Mouse (Mus musculus) E14TG2a.4 (cell line): Measurements from ENCODE around the gene Myo16.
A peak's percentile ranks its signal among the peaks of the same experiment; 100 is the strongest.

Experiments used
- H3K27me3 ChIP-seq: 2 replicates; pipeline ENCODE4 v1.6.1; 2014; ENCODE audit warnings: low read length, control low read depth; ENCODE audit not compliant: insufficient read depth
- H3K36me3 ChIP-seq: 2 replicates; pipeline ENCODE4 v1.6.1; 2014; ENCODE audit warnings: low read length, control low read depth; ENCODE audit not compliant: insufficient read depth
- H3K4me1 ChIP-seq: replicated peaks from 2 replicates; pipeline ENCODE4 v1.6.1; 2014; ENCODE audit warnings: low read depth, low read length, control low read depth
- H3K4me3 ChIP-seq: replicated peaks from 2 replicates; pipeline ENCODE4 v1.5.1; 2014; ENCODE audit warnings: mild to moderate bottlenecking, low read length
- H3K9me3 ChIP-seq: 2 replicates; pipeline ENCODE4 v1.6.1; 2014; ENCODE audit warnings: low read length, control low read depth
- CTCF ChIP-seq: conservative IDR thresholded peaks from 2 replicates; pipeline ENCODE4 v1.5.1; 2014; ENCODE audit warnings: low read length
- NANOG ChIP-seq: IDR thresholded peaks from 2 replicates; pipeline ENCODE4 v1.6.1; 2014; ENCODE audit warnings: borderline replicate concordance, low read length, mixed read lengths
- POU5F1 ChIP-seq: IDR thresholded peaks from 2 replicates; pipeline ENCODE4 v1.6.1; 2014; ENCODE audit warnings: low read length, borderline replicate concordance

The Myo16 gene

DNA sequence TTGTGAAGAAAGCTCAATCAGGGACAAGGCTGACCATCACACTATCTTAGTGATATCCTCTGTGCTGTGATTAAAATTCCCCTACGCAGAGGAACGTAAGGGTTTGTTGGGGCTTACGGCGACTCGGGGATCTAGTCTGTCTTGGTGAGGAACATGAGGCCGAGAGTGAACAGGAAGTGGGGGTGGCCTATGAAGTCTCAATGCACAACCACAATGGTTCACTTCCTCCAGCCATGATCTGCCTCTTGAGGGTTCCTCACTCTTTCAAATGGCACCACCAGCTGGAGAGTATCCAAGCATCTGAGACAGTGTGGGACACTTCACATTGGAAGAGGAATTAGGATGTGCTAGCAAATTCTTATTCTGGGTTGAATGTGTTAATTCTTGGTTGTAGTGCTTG, 405.8 kb downstream of the Myo16 start:
- TF ChIP-seq NANOG (no peak), POU5F1 (no peak), CTCF (no peak)
- no peaks in the 10 kb centered on the region; the same call in 1 of the 2 replicates for H3K27me3 ChIP-seq
- no peaks in the 10 kb centered on the region for H3K36me3 ChIP-seq

DNA sequence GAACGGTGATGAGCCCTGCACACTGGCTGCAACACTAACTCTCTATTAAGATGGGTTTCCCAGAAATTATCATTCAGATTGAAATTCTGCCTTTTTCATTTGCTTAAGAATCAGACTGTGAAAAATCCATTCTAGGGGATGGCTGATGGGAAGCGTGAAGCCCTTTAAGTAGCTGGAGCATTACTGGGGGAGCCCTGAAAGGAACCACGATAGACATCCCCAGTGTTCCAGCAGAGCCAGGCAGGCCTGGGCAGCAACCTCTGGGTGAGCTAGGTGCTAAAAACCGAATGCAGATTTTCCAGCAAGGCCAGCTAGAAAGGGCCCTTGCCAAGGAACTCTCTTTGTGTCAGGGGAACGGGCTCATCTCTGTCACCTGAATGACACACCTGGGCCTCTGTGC, 407.9 kb downstream of the Myo16 start:
- no peaks in the 10 kb centered on the region for H3K4me1 ChIP-seq
- TF ChIP-seq POU5F1, result no peak
- no peak for TF ChIP-seq NANOG
- no peak for TF ChIP-seq CTCF
- H3K27me3 ChIP-seq, result no peaks in the 10 kb centered on the region
- H3K4me3 ChIP-seq, result no peak overlapping the region
- no peaks in the 10 kb centered on the region for H3K9me3 ChIP-seq
- H3K36me3 ChIP-seq, result no peaks in the 10 kb centered on the region

More for the DNA sequence above, 405.8 kb downstream of the Myo16 start:
- Histone ChIP-seq H3K4me3 (no peak overlapping the region), H3K4me1 (no peaks in the 10 kb centered on the region), H3K9me3 (no peaks in the 10 kb centered on the region)

DNA sequence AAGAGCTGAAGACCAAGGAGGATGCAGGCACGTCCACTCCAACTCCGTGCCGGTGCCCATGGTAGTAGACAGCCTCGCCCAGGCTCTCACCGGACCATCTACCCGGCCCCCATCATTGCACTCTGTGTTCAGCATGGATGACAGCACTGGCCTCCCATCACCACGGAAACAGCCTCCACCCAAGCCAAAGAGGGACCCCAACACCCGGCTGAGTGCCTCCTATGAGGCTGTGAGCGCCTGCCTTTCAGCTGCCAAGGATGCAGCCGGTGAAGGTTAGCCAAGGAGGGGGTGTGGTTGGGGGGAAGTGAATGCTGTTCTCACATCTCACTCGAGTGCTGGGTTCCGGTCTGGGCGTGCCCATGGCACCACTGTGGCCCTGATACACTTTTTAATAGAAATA, 408.3 kb downstream of the Myo16 start:
- no peaks in the 10 kb centered on the region for H3K4me1 ChIP-seq
- H3K4me3 ChIP-seq, result no peak overlapping the region
- TF ChIP-seq CTCF (no peak), NANOG (no peak)
- no peaks in the 10 kb centered on the region for H3K36me3 ChIP-seq
- H3K9me3 ChIP-seq, result no peaks in the 10 kb centered on the region
- H3K27me3 ChIP-seq, result no peaks in the 10 kb centered on the region

DNA sequence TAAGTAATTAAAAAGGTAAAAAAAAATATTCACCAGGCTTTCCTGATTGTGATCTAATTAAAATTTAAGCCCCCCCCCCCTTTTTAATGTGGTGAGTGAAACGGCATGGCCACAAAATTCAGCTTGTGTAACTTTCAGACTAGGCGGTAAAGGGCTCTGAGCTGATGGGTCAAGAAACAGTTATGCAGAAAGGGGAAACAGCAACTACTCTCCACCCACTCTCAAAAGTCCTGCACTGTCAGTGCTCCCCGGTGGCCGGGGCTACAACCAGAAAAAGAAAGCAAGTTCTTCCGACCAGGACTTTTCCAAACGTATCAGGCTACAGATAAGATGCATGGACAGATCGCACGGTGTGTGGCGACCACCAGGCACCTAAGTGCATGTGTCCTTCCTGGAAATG, 408.9 kb downstream of the Myo16 start:
- no peaks in the 10 kb centered on the region for H3K36me3 ChIP-seq
- H3K4me3 ChIP-seq, result no peak overlapping the region
- H3K9me3 ChIP-seq, result no peaks in the 10 kb centered on the region
- H3K27me3 ChIP-seq, result no peaks in the 10 kb centered on the region
- no peaks in the 10 kb centered on the region for H3K4me1 ChIP-seq
- TF ChIP-seq NANOG, result no peak
- TF ChIP-seq CTCF, result no peak
- TF ChIP-seq POU5F1, result no peak

DNA sequence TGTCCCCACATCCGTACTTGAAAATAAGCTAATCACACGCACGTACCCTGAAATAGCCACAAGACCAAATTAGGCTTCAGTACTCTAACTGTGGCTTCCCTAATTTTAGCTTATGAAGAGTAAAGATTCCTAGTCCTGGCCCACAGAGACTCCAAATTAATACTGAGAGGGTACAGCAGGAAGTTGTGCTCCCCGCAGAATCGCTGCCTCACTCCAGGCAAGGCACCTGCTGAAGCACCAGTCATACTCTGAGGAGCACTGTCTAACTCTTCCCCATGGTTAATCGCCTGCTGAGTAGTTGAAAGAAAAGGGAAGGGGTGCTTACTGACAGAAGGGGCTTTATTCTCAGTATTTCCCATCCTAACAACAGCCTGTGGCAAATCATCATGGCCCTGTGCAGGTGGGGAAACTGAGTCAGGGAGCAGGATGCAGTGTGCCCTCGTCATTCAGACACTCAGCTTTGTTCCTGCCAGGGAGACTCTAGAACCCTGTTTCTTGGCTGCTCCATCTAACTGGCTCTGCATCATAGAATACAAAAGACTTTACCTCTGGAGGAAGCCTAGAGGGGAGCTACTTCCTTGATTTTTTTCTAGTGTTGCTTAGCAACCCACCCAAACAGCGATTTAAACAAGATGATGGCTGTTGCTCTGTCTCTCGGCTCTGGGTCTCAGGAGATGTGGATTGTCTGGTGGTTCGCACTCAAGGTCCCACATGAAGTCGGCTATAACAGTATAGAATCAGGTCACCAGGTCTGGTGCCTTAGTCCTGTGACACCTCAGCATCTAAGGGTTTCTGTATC, 411.7 kb downstream of the Myo16 start:
- no peaks in the 10 kb centered on the region for H3K27me3 ChIP-seq
- H3K36me3 ChIP-seq, result no peaks in the 10 kb centered on the region
- no peak for TF ChIP-seq CTCF
- TF ChIP-seq POU5F1, result no peak
- TF ChIP-seq NANOG, result no peak
- no peaks in the 10 kb centered on the region for H3K4me1 ChIP-seq
- H3K9me3 ChIP-seq, result no peaks in the 10 kb centered on the region
- no peak overlapping the region for H3K4me3 ChIP-seq

DNA sequence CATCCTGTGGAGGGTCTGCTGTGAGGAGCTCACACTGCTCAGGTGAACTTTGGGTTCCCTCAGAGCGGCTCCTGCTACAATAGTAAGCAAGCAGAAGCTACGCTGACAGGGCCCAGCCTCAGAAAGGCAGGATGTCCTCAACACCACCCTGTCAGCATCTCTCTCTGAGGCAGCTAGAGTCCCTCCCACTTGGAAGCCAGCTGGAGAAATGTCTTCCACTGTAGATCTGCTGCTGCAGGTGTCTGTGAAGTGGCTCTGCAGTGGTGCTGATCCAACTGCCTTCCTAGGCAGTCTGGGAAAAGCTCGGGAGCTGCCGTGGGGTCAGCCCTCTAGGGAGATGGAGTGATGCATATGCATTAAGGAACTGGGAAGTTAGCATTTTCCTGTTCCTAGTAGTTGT, 414.7 kb downstream of the Myo16 start:
- no peaks in the 10 kb centered on the region for H3K36me3 ChIP-seq
- TF ChIP-seq POU5F1, result no peak
- no peak for TF ChIP-seq NANOG
- no peak for TF ChIP-seq CTCF
- H3K9me3 ChIP-seq, result no peaks in the 10 kb centered on the region
- no peak overlapping the region for H3K4me3 ChIP-seq
- H3K27me3 ChIP-seq, result no peaks in the 10 kb centered on the region
- no peaks in the 10 kb centered on the region for H3K4me1 ChIP-seq

DNA sequence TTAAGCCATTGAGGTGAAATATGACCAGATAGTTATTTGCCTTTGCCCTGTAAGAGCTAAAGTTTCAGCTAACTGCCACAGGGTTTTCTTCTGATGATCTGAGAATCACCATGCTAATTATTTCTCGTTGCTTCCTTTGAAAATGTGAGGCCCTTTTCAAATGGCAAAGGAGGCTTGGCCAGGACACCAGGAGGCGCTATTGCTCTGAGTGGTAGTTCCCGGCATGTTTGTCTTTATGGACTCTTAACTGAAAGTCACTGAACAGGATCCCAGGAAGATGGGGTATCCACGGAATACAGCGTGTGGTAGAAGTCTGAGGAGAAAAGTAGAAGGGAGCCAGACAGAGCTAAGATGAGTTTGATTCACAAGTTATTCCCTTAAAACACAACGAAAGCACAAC, 420.4 kb downstream of the Myo16 start:
- H3K27me3 ChIP-seq, result no peaks in the 10 kb centered on the region
- H3K9me3 ChIP-seq, result no peaks in the 10 kb centered on the region
- H3K36me3 ChIP-seq, result no peaks in the 10 kb centered on the region
- TF ChIP-seq NANOG (no peak), POU5F1 (no peak), CTCF (peak; percentile 95)
- H3K4me1 ChIP-seq, result no peaks in the 10 kb centered on the region
- H3K4me3 ChIP-seq, result no peak overlapping the region

DNA sequence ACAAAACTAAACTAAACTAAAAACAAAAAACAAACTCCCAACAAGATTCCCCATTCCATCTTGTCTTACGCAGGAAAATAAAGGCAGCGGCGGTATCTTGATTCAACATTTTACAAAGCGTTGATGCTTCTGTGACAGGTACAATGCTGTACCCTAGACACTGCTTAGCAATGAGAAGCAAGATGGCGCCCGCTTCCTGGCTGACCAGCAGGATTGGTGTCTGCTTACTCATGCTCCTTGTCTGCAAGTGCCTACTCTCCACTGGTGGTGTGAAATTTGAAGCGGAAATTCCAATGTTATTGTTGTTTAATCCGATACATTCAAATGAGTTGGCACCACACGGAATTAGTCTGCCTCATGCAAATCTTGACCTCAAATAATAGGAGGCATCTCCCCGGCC, 421.5 kb downstream of the Myo16 start:
- no peak for TF ChIP-seq CTCF
- TF ChIP-seq NANOG, result no peak
- TF ChIP-seq POU5F1, result no peak
- Histone ChIP-seq H3K4me3 (no peak overlapping the region), H3K9me3 (no peaks in the 10 kb centered on the region), H3K36me3 (no peaks in the 10 kb centered on the region), H3K27me3 (no peaks in the 10 kb centered on the region), H3K4me1 (no peaks in the 10 kb centered on the region)
